Mouse (Mus musculus) liver, embryonic 14.5 days (tissue): ENCODE measurements at regions not wholly inside any gene's neighbourhood (a gene's known extent, or its start where the extent isn't known, plus 50 kb on each side); places are given as distances from the start of the nearest gene placed in this dataset.
A peak's percentile ranks its signal among the peaks of the same experiment; 100 is the strongest.

Experiments used
- CTCF ChIP-seq: IDR thresholded peaks from 2 replicates; pipeline ENCODE4 v1.5.1; 2016; ENCODE audit warnings: antibody characterized with exemption, low read depth, control low read depth
- EP300 ChIP-seq: IDR thresholded peaks from 2 replicates; pipeline ENCODE4 v1.6.1; 2016; ENCODE audit warnings: antibody characterized with exemption, low read depth

DNA sequence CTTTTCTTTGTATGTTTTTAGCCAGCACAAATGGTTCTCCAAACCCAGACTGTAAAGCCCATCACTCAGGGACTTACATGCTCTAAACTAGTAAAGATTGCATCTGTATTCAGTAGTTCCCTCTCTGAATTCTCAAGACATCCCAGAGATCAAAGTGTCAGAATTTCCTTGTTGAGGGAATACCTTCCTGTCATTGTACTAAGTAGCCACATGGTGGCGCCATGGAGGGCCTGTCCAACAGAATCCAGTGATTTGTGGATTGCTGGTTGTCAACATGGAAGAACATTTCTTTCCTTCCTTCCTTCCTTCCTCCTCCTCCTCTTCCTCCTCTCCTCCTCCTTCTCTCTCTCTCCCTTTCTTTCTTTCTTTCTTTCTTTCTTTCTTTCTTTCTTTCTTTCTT is 93.6 kb upstream of the Trpm1 start:
- peak; percentile 87 for TF ChIP-seq CTCF
- TF ChIP-seq EP300, result no peak
